Mouse (Mus musculus): ENCODE measurements at regions not wholly inside any gene's neighbourhood (a gene's known extent, or its start where the extent isn't known, plus 50 kb on each side); places are given as distances from the start of the nearest gene placed in this dataset.

GRCm38 (mm10) chr10:17564895-17565620, 158.0 kb upstream of the Cited2 start:
- no peak for TF ChIP-seq GATA1 (IDR thresholded peaks at IDR 0.05; ENCODE audit: borderline replicate concordance, low read length)
- TF ChIP-seq FLI1 (IDR thresholded peaks at IDR 0.05; ENCODE audit: low read length), result no peak

Measured in megakaryocyte, embryonic 14.5 days (primary cell).